Mouse (Mus musculus) MEL (cell line): Measurements from ENCODE around the gene Arhgef38.

ENCODE experiments used
- CHD2 ChIP-seq: IDR thresholded peaks from 2 replicates; pipeline ENCODE4 v1.6.1; 2011; ENCODE audit warnings: low read length, improper control_type of control experiment
- CTCF ChIP-seq, 3 experiments: IDR thresholded peaks in 2 of 3; conservative IDR thresholded peaks in 1 of 3; 2 replicates each; pipeline ENCODE4 v1.5.1; 2011 to 2012; ENCODE audit warnings: low read length in 3 of 3, low read depth in 2 of 3, mild to moderate bottlenecking in 2 of 3, improper control_type of control experiment in 1 of 3, inconsistent platforms in 1 of 3, mixed read lengths in 1 of 3, moderate library complexity in 1 of 3; ENCODE audit not compliant: control insufficient read depth in 1 of 3, insufficient read depth in 1 of 3, poor library complexity in 1 of 3, severe bottlenecking in 1 of 3
- HCFC1 ChIP-seq: IDR thresholded peaks from 2 replicates; pipeline ENCODE4 v1.6.1; 2012; ENCODE audit warnings: low read depth, mild to moderate bottlenecking, inconsistent platforms, low read length, improper control_type of control experiment, moderate library complexity
- MXI1 ChIP-seq: IDR thresholded peaks from 2 replicates; pipeline ENCODE4 v1.6.1; 2011; ENCODE audit warnings: mild to moderate bottlenecking, low read depth, low read length, improper control_type of control experiment
- NELFE ChIP-seq: IDR thresholded peaks from 2 replicates; pipeline ENCODE4 v1.6.1; 2011; ENCODE audit warnings: low read depth, low read length, improper control_type of control experiment
- NRF1 ChIP-seq: IDR thresholded peaks from 2 replicates; pipeline ENCODE4 v1.6.1; 2014; ENCODE audit warnings: low read depth, mild to moderate bottlenecking, inconsistent platforms, low read length, improper control_type of control experiment, moderate library complexity; ENCODE audit not compliant: poor library complexity, insufficient read depth, severe bottlenecking
- POLR2A ChIP-seq, 2 experiments: IDR thresholded peaks; 2 replicates each; pipeline ENCODE4 v1.6.1; 2011 to 2012; ENCODE audit warnings: low read length in 2 of 2, mild to moderate bottlenecking in 2 of 2, control low read depth in 1 of 2, improper control_type of control experiment in 1 of 2, low read depth in 1 of 2, moderate library complexity in 1 of 2; ENCODE audit not compliant: control insufficient read depth in 1 of 2, insufficient read depth in 1 of 2, poor library complexity in 1 of 2
- TAL1 ChIP-seq: IDR thresholded peaks from 2 replicates; pipeline ENCODE4 v1.6.1; 2012; ENCODE audit warnings: mild to moderate bottlenecking, inconsistent platforms, low read length, moderate library complexity, mixed read lengths
- TBP ChIP-seq: IDR thresholded peaks from 2 replicates; pipeline ENCODE4 v1.8.0; 2011; ENCODE audit warnings: low read depth, low read length, improper control_type of control experiment

DNA sequence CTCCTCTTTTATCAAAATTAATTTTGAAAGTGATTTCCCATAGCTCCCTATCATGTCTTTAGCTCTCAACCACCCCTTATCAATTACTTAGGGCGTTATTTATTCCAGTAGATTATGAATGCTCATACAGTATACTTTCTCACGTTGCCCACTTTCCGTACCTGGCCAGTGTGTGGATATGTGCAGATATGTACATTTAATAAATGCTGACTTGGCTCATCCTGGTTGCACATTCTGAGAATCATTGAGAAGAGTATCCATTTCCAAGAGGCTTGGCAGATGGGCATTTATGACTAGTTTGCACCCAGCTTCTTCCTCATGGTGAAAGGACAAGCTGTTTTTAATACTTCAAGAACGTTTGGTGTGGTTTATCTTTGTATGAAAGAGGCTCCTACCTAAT lies 124.9 kb downstream of the Arhgef38 start:
- TF ChIP-seq HCFC1 (no peak), CTCF (IDR thresholded peaks at IDR 0.05 in 2 of 3, conservative IDR thresholded peaks at IDR 0.05 in 1 of 3; ENCODE audit: control insufficient read depth in 1 of 3, insufficient read depth in 1 of 3, low read depth in 2 of 3, low read length in 3 of 3, poor library complexity in 1 of 3, severe bottlenecking in 1 of 3) (no peak), TAL1 (no peak), POLR2A (IDR thresholded peaks at IDR 0.05; ENCODE audit: control insufficient read depth in 1 of 2, insufficient read depth in 1 of 2, low read depth in 1 of 2, low read length in 2 of 2, poor library complexity in 1 of 2) (no peak), NRF1 (no peak), MXI1 (no peak), TBP (no peak), NELFE (no peak), CHD2 (no peak)
